Mouse (Mus musculus): ENCODE data around the gene Tmem161a.

DNA sequence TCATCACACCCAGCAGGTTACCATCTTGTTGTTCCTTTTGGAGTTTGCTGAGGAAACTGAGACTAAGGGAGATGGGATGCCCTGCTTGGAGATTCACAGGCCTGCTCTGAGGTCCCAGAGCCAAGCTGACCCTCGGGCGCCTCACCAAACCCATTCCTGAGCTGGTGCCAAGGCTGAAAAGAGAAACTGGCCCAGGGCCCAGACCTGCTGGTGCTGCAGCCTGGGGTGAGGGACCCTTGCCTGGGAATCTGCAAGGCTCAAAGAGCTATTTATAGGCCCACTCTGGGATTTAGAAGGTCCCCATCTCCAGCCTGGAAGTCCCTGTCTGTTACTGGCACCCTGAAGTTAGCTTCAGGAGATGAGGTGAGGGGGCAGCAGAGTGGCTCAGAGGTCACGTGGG lies 43.7 kb upstream of the Tmem161a start:
- TF ChIP-seq POLR2A (IDR thresholded peaks at IDR 0.05; ENCODE audit: borderline replicate concordance, low read depth, low read length) (no peak), CTCF (IDR thresholded peaks at IDR 0.05; ENCODE audit: low read depth, low read length) (no peak)
